Mouse (Mus musculus) CH12.LX (cell line): ENCODE measurements at regions not wholly inside any gene's neighbourhood (a gene's known extent, or its start where the extent isn't known, plus 50 kb on each side); places are given as distances from the start of the nearest gene placed in this dataset.

Experiments used
- DNase-seq: peaks from one replicate; pipeline ENCODE4 v3.0.0-alpha.2; 2013; ENCODE audit errors: extremely low read depth
- H3K27ac ChIP-seq: 2 replicates; pipeline ENCODE4 v1.5.1; 2012; ENCODE audit warnings: low read depth, mild to moderate bottlenecking, control low read depth, moderate library complexity; ENCODE audit not compliant: insufficient read depth
- H3K27me3 ChIP-seq: replicated peaks from 2 replicates; pipeline ENCODE3; 2012; ENCODE audit warnings: inconsistent platforms
- H3K36me3 ChIP-seq, 2 experiments: replicated peaks in 1 of 2; 2 replicates each; pipeline versions ENCODE3 to v1.6.1; 2012; ENCODE audit warnings: inconsistent platforms in 1 of 2, low read length in 1 of 2, mild to moderate bottlenecking in 1 of 2, mixed read lengths in 1 of 2, moderate library complexity in 1 of 2; ENCODE audit not compliant: control insufficient read depth in 1 of 2, insufficient read depth in 1 of 2
- H3K4me1 ChIP-seq, 2 experiments: 2 replicates each; pipeline ENCODE4 v1.6.1; 2012; ENCODE audit warnings: inconsistent platforms in 1 of 2, moderate library complexity in 1 of 2; ENCODE audit not compliant: insufficient read depth in 2 of 2, control insufficient read depth in 1 of 2
- H3K4me2 ChIP-seq: 2 replicates; pipeline ENCODE4 v1.6.1; 2012; ENCODE audit warnings: low read depth, mild to moderate bottlenecking, control low read depth; ENCODE audit not compliant: poor library complexity, insufficient read depth, severe bottlenecking
- H3K4me3 ChIP-seq, 3 experiments: fragments of 150-350 bp in 1 of 3; sonication (generic) in 1 of 3; replicated peaks in 1 of 3; 2 replicates each; pipeline versions ENCODE3 to v1.5.1; 2011 to 2012; ENCODE audit warnings: low read depth in 2 of 3, low read length in 2 of 3, mild to moderate bottlenecking in 2 of 3, moderate library complexity in 2 of 3, control low read depth in 1 of 3, improper control_type of control experiment in 1 of 3, inconsistent platforms in 1 of 3, mixed read lengths in 1 of 3; ENCODE audit not compliant: poor library complexity in 1 of 3
- H3K79me2 ChIP-seq: replicated peaks from 2 replicates; pipeline ENCODE4 v1.6.1; 2012; ENCODE audit warnings: mild to moderate bottlenecking, moderate library complexity; ENCODE audit not compliant: control insufficient read depth, poor library complexity, insufficient read depth, severe bottlenecking; ENCODE audit errors: extremely low read depth
- H3K9ac ChIP-seq: 2 replicates; pipeline ENCODE4 v1.6.1; 2012; ENCODE audit warnings: low read depth, mild to moderate bottlenecking, control low read depth, moderate library complexity; ENCODE audit not compliant: insufficient read depth
- H3K9me3 ChIP-seq: replicated peaks from 2 replicates; pipeline ENCODE3; 2012; ENCODE audit warnings: low read length, inconsistent platforms, mixed read lengths
- BHLHE40 ChIP-seq: IDR thresholded peaks from 2 replicates; pipeline ENCODE4 v1.6.1; 2011; ENCODE audit warnings: mild to moderate bottlenecking, low read depth, low read length, improper control_type of control experiment
- CHD2 ChIP-seq: IDR thresholded peaks from 2 replicates; pipeline ENCODE4 v1.6.1; 2011; ENCODE audit warnings: low read length, improper control_type of control experiment
- CTCF ChIP-seq, 2 experiments: IDR thresholded peaks in 1 of 2; conservative IDR thresholded peaks in 1 of 2; 2 replicates each; pipeline ENCODE4 v1.5.1; 2011 to 2012; ENCODE audit warnings: low read depth in 2 of 2, low read length in 2 of 2, improper control_type of control experiment in 1 of 2, inconsistent platforms in 1 of 2, mild to moderate bottlenecking in 1 of 2, moderate library complexity in 1 of 2
- ELF1 ChIP-seq: IDR thresholded peaks from 2 replicates; pipeline ENCODE4 v1.6.1; 2014; ENCODE audit warnings: low read depth, mild to moderate bottlenecking, inconsistent platforms, low read length, improper control_type of control experiment
- EP300 ChIP-seq: IDR thresholded peaks from 2 replicates; pipeline ENCODE4 v1.6.1; 2011; ENCODE audit warnings: low read length, improper control_type of control experiment
- ETS1 ChIP-seq: conservative IDR thresholded peaks from 2 replicates; pipeline ENCODE4 v1.6.1; 2012; ENCODE audit warnings: low read depth, mild to moderate bottlenecking, inconsistent platforms, low read length, improper control_type of control experiment, moderate library complexity
- GABPA ChIP-seq: IDR thresholded peaks from 2 replicates; pipeline ENCODE4 v1.6.1; 2012; ENCODE audit warnings: low read depth, low read length, improper control_type of control experiment, inconsistent platforms; ENCODE audit not compliant: insufficient replicate concordance
- JUND ChIP-seq: conservative IDR thresholded peaks from 2 replicates; pipeline ENCODE4 v1.6.1; 2011; ENCODE audit warnings: low read depth, low read length, improper control_type of control experiment
- KAT2A ChIP-seq: IDR thresholded peaks from 2 replicates; pipeline ENCODE4 v1.6.1; 2012; ENCODE audit warnings: low read length, improper control_type of control experiment, inconsistent platforms; ENCODE audit not compliant: insufficient replicate concordance
- MAX ChIP-seq: IDR thresholded peaks from 2 replicates; pipeline ENCODE4 v1.6.1; 2011; ENCODE audit warnings: low read length, improper control_type of control experiment
- MAZ ChIP-seq: IDR thresholded peaks from 2 replicates; pipeline ENCODE4 v1.6.1; 2012; ENCODE audit warnings: low read depth, mild to moderate bottlenecking, inconsistent platforms, low read length, improper control_type of control experiment, moderate library complexity
- MXI1 ChIP-seq: IDR thresholded peaks from 2 replicates; pipeline ENCODE4 v1.6.1; 2011; ENCODE audit warnings: mild to moderate bottlenecking, low read depth, low read length, improper control_type of control experiment
- MYC ChIP-seq: IDR thresholded peaks from 2 replicates; pipeline ENCODE4 v1.6.1; 2011; ENCODE audit warnings: low read depth, mild to moderate bottlenecking, improper control_type of control experiment, low read length
- NELFE ChIP-seq: IDR thresholded peaks from 2 replicates; pipeline ENCODE4 v1.6.1; 2011; ENCODE audit warnings: low read depth, low read length, improper control_type of control experiment
- NRF1 ChIP-seq: IDR thresholded peaks from 2 replicates; pipeline ENCODE4 v1.6.1; 2014; ENCODE audit warnings: low read depth, mild to moderate bottlenecking, inconsistent platforms, low read length, improper control_type of control experiment, moderate library complexity
- PAX5 ChIP-seq: IDR thresholded peaks from 2 replicates; pipeline ENCODE4 v1.6.1; 2012; ENCODE audit warnings: low read length, inconsistent platforms, mixed read lengths
- POLR2A ChIP-seq: IDR thresholded peaks from 2 replicates; pipeline ENCODE4 v1.6.1; 2011; ENCODE audit warnings: low read depth, mild to moderate bottlenecking, improper control_type of control experiment, low read length
- RAD21 ChIP-seq: IDR thresholded peaks from 2 replicates; pipeline ENCODE4 v1.6.1; 2011; ENCODE audit warnings: low read depth, mild to moderate bottlenecking, low read length, improper control_type of control experiment, moderate library complexity
- RCOR1 ChIP-seq: conservative IDR thresholded peaks from 2 replicates; pipeline ENCODE4 v1.6.1; 2012; ENCODE audit warnings: low read depth, mild to moderate bottlenecking, inconsistent platforms, low read length, improper control_type of control experiment
- SIN3A ChIP-seq: IDR thresholded peaks from 2 replicates; pipeline ENCODE4 v1.6.1; 2012; ENCODE audit warnings: low read length, improper control_type of control experiment, inconsistent platforms
- SMC3 ChIP-seq: IDR thresholded peaks from 2 replicates; pipeline ENCODE4 v1.6.1; 2011; ENCODE audit warnings: low read depth, low read length, improper control_type of control experiment
- TCF12 ChIP-seq: IDR thresholded peaks from 2 replicates; pipeline ENCODE4 v1.6.1; 2014; ENCODE audit warnings: low read depth, mild to moderate bottlenecking, inconsistent platforms, low read length, improper control_type of control experiment
- UBTF ChIP-seq: IDR thresholded peaks from 2 replicates; pipeline ENCODE4 v1.6.1; 2012; ENCODE audit warnings: low read depth, mild to moderate bottlenecking, inconsistent platforms, low read length, improper control_type of control experiment, moderate library complexity
- ZKSCAN1 ChIP-seq: IDR thresholded peaks from 2 replicates; pipeline ENCODE4 v1.6.1; 2012; ENCODE audit warnings: low read depth, inconsistent platforms, low read length, improper control_type of control experiment, borderline replicate concordance
- ZMIZ1 ChIP-seq: IDR thresholded peaks from 2 replicates; pipeline ENCODE4 v1.6.1; 2012; ENCODE audit warnings: low read depth, mild to moderate bottlenecking, inconsistent platforms, low read length, improper control_type of control experiment
- ZNF384 ChIP-seq: IDR thresholded peaks from 2 replicates; pipeline ENCODE4 v1.6.1; 2012; ENCODE audit warnings: low read depth, low read length, improper control_type of control experiment, inconsistent platforms
- dilution Hi-C: fragments of 300-500 bp; cut with MboI; formaldehyde crosslinking; loops from 2 replicates; pipeline ENCODE4 v1.14.3; 2020; ENCODE audit warnings: low sequenced_read_pairs; ENCODE audit not compliant: extremely low pct_unique_long_range_greater_than_20kb, extremely low pct_ligation_motif_present
- in situ Hi-C: fragments of 300-500 bp; cut with MboI; formaldehyde crosslinking; loops from 3 replicates; pipeline ENCODE4 v1.14.3; 2019; ENCODE audit warnings: low sequenced_read_pairs, low pct_ligation_motif_present, low pct_unique_long_range_greater_than_20kb, mixed read lengths

DNA sequence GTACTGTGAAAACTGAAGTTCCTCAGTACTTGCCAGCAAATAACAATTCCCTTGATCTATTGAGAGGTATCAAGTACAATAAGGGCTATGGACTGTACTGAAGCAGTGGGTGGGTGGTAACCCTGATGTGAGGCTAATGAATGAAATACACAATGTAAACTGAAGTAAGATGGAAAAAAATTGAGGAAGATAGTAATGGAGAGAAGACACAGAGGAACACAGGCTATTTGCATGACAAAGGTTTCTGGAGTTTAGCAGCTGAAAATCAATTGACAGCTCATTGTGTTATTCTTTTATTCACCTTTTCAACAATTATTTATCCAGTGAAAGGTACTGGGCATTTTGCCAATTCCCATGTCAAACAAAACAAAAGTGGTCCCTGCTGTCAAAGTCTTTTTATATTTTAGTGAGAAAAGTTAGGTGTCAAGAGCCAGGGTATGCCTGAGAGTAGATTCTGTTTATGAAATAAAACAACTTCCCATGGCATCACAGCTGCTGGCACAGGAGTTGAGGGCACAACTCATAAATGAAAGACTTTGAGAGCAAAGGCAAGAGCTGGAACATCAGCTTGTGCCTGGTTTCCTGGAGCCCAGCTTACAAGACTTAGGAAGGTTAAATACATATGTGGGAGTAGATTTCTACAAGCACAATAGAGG, 608.4 kb upstream of the Vstm2a start:
- TF ChIP-seq NELFE, result no peak
- TF ChIP-seq RAD21, result no peak
- TF ChIP-seq PAX5, result no peak
- TF ChIP-seq ZMIZ1, result no peak
- TF ChIP-seq ETS1, result no peak
- no peak for TF ChIP-seq MAX
- no peak for TF ChIP-seq NRF1
- no peak for TF ChIP-seq TCF12
- no peak for TF ChIP-seq ZNF384
- no peak for TF ChIP-seq SIN3A
- no peak for TF ChIP-seq MAZ
- TF ChIP-seq UBTF, result no peak
- TF ChIP-seq ZKSCAN1, result no peak
- TF ChIP-seq CTCF (conservative IDR thresholded peaks at IDR 0.05 in 1 of 2, IDR thresholded peaks at IDR 0.05 in 1 of 2; ENCODE audit: low read depth in 2 of 2, low read length in 2 of 2), result no peak
- TF ChIP-seq KAT2A, result no peak
- no peak for TF ChIP-seq CHD2
- Histone ChIP-seq H3K36me3 (no peaks in the 10 kb centered on the region), H3K79me2 (no peaks in the 10 kb centered on the region), H3K9ac (no peak overlapping the region), H3K4me1 (peaks cover 0 to 3% of the 10 kb centered on the region in 2 experiments; a peak in 1 of 4 replicates), H3K4me3 (no peak overlapping the region), H3K9me3 (no peaks in the 10 kb centered on the region), H3K27me3 (no peaks in the 10 kb centered on the region), H3K27ac (no peak overlapping the region), H3K4me2 (no peak overlapping the region)
- DNase-seq, result no peak
- dilution Hi-C loops (no loop called here), in situ Hi-C loops (no loop called here)

DNA sequence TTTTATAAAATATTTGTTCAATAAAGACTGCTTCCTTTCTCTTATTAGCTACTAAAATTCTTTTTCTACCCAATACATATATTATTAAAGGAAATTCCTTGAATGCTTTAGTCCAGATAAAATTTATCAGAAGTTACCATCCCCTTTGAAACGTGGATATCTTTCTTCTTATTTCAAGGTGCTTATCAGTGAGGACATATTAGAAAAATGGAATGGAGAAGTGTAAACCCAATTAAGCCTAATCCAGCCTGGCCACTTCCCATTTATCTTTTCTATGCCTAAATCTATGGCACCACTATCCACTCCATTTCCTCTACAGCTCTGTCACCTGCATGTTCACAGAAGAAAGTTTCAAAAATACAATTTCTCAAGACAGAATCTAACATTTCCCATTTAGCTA, 568.5 kb upstream of the Vstm2a start:
- H3K4me3 ChIP-seq, result no peak overlapping the region
- H3K79me2 ChIP-seq, result no peaks in the 10 kb centered on the region
- H3K9me3 ChIP-seq, result no peaks in the 10 kb centered on the region
- no peaks in the 10 kb centered on the region for H3K4me1 ChIP-seq
- H3K9ac ChIP-seq, result no peak overlapping the region
- no peaks in the 10 kb centered on the region for H3K27me3 ChIP-seq
- dilution Hi-C loops (no loop called here), in situ Hi-C loops (no loop called here)
- H3K27ac ChIP-seq, result no peak overlapping the region
- TF ChIP-seq MYC (no peak), ZMIZ1 (no peak), BHLHE40 (no peak), RAD21 (no peak), JUND (no peak), RCOR1 (no peak), POLR2A (no peak), ZNF384 (no peak), EP300 (no peak), MXI1 (no peak), SMC3 (no peak), ELF1 (no peak), GABPA (no peak)
- DNase-seq, result no peak
- H3K36me3 ChIP-seq, result no peaks in the 10 kb centered on the region
- H3K4me2 ChIP-seq, result no peak overlapping the region
